Mouse (Mus musculus) midbrain, embryonic 13.5 days (tissue): ENCODE results near the gene Errfi1. TPM values are rescaled to one million over a fixed set of nuclear protein-coding genes. Genes with fewer than 3 reads are reported as not detected.

Experiments used
- ATAC-seq: fragments of 200-750 bp; cut with Nextera tagmentation; 2 replicates; pipeline ENCODE4 v1.8.0; 2017; ENCODE audit warnings: mild to moderate bottlenecking, moderate TSS enrichment, moderate library complexity
- H3K27ac ChIP-seq: fragments of 300-500 bp; sonication (generic); 2 replicates; pipeline ENCODE4 v1.5.1; 2015; ENCODE audit warnings: inconsistent platforms, mild to moderate bottlenecking, moderate library complexity
- H3K27me3 ChIP-seq: fragments of 300-500 bp; sonication (generic); 2 replicates; pipeline ENCODE4 v1.6.1; 2015; ENCODE audit warnings: mild to moderate bottlenecking, inconsistent platforms
- H3K36me3 ChIP-seq: fragments of 300-500 bp; sonication (generic); 2 replicates; pipeline ENCODE4 v1.6.1; 2015; ENCODE audit warnings: mild to moderate bottlenecking, inconsistent platforms
- H3K4me1 ChIP-seq: fragments of 300-500 bp; sonication (generic); replicated peaks from 2 replicates; pipeline ENCODE4 v1.6.1; 2015; ENCODE audit warnings: inconsistent platforms
- H3K4me2 ChIP-seq: fragments of 300-500 bp; sonication (generic); replicated peaks from 2 replicates; pipeline ENCODE4 v1.6.1; 2015; ENCODE audit warnings: moderate library complexity, mild to moderate bottlenecking, inconsistent platforms
- H3K4me3 ChIP-seq: fragments of 300-500 bp; sonication (generic); replicated peaks from 2 replicates; pipeline ENCODE4 v1.5.1; 2015; ENCODE audit warnings: mild to moderate bottlenecking, inconsistent platforms
- H3K9ac ChIP-seq: fragments of 300-500 bp; sonication (generic); replicated peaks from 2 replicates; pipeline ENCODE4 v1.6.1; 2015; ENCODE audit warnings: mild to moderate bottlenecking, inconsistent platforms
- H3K9me3 ChIP-seq: fragments of 300-500 bp; sonication (generic); 2 replicates; pipeline ENCODE4 v1.6.1; 2016; ENCODE audit warnings: mild to moderate bottlenecking, inconsistent platforms
- WGBS: fragments of 180-500 bp; shearing (Covaris S2); methylation state at CpG from one replicate; pipeline ENCODE4 v1.1.7; 2015; 5-methylcytosine and 5-hydroxymethylcytosine counted together
- polyA plus RNA-seq: library from polyadenylated mRNA; unstranded; fragments of >200 nt; fragmentation: Nextera tagmentation; extraction: Ambion mirVana; gene quantifications from 2 replicates; pipeline ENCODE4 v1.2.1, GENCODE M21; 2015

The Errfi1 gene
- polyA plus RNA-seq, 1 experiment from 2014 or later, result 20.1 TPM

GRCm38 (mm10) chr4:150889273-150889954, 35.7 kb downstream of the Errfi1 start:
- Histone ChIP-seq H3K4me2 (no peak overlapping the region), H3K9ac (no peak overlapping the region), H3K36me3 (no peaks in the 10 kb centered on the region), H3K27ac (no peak overlapping the region), H3K4me1 (no peaks in the 10 kb centered on the region), H3K9me3 (no peaks in the 10 kb centered on the region), H3K27me3 (no peaks in the 10 kb centered on the region), H3K4me3 (no peak overlapping the region)
- no peak for ATAC-seq
- 49% methylated on average over 20 of the region's 20 CpGs for WGBS

GRCm38 (mm10) chr4:150889955-150890315, 36.2 kb downstream of the Errfi1 start:
- Histone ChIP-seq H3K27me3 (no peaks in the 10 kb centered on the region), H3K27ac (no peak overlapping the region), H3K4me1 (no peaks in the 10 kb centered on the region), H3K36me3 (no peaks in the 10 kb centered on the region), H3K4me2 (no peak overlapping the region), H3K4me3 (no peak overlapping the region), H3K9me3 (no peaks in the 10 kb centered on the region), H3K9ac (no peak overlapping the region)
- ATAC-seq, result no peak
- 73% methylated on average over 13 of the region's 13 CpGs for WGBS

- Histone ChIP-seq H3K4me1 (no peaks in the 10 kb centered on the region), H3K36me3 (peaks cover 5% of the 10 kb centered on the region), H3K4me3 (no peak overlapping the region), H3K9ac (no peak overlapping the region), H3K27ac (no peak overlapping the region), H3K9me3 (no peaks in the 10 kb centered on the region), H3K4me2 (no peak overlapping the region), H3K27me3 (no peaks in the 10 kb centered on the region)
- ATAC-seq, result no peak
- WGBS, result 84% methylated on average over 5 of the region's 5 CpGs
These were observed 37.6 kb downstream of the Errfi1 start for GRCm38 (mm10) chr4:150891308-150891707.

- Histone ChIP-seq H3K4me3 (no peak overlapping the region), H3K36me3 (peaks cover 37% of the 10 kb centered on the region), H3K4me2 (no peak overlapping the region), H3K9ac (no peak overlapping the region), H3K9me3 (no peaks in the 10 kb centered on the region), H3K27me3 (no peaks in the 10 kb centered on the region), H3K27ac (no peak overlapping the region), H3K4me1 (0 out of 2 replicates have a peak, but pooled peaks cover 2% of the 10 kb centered on the region)
- ATAC-seq, result no peak
- 80% methylated on average over 8 of the region's 8 CpGs for WGBS
These were observed 41.2 kb downstream of the Errfi1 start for GRCm38 (mm10) chr4:150894718-150895501.

- H3K4me3 ChIP-seq, result no peak overlapping the region
- H3K9me3 ChIP-seq, result no peaks in the 10 kb centered on the region
- H3K36me3 ChIP-seq, result peaks cover 58% of the 10 kb centered on the region
- H3K4me1 ChIP-seq, result 0 out of 2 replicates have a peak, but pooled peaks cover 2% of the 10 kb centered on the region
- H3K27ac ChIP-seq, result no peak overlapping the region
- WGBS, result 94% methylated on average over 26 of the region's 26 CpGs
- no peaks in the 10 kb centered on the region for H3K27me3 ChIP-seq
- no peak overlapping the region for H3K4me2 ChIP-seq
- no peak overlapping the region for H3K9ac ChIP-seq
- no peak for ATAC-seq
These were observed 43.3 kb downstream of the Errfi1 start for GRCm38 (mm10) chr4:150896896-150897624.

GRCm38 (mm10) chr4:150898716-150899365, 45.1 kb downstream of the Errfi1 start:
- ATAC-seq, result 0 out of 2 replicates have a peak, but pooled peaks have one; percentile 15
- WGBS, result 57% methylated on average over 13 of the region's 13 CpGs
- Histone ChIP-seq H3K27ac (no peak overlapping the region), H3K4me3 (no peak overlapping the region), H3K9me3 (no peaks in the 10 kb centered on the region), H3K27me3 (no peaks in the 10 kb centered on the region), H3K36me3 (peaks cover 76% of the 10 kb centered on the region), H3K4me1 (0 out of 2 replicates have a peak, but pooled peaks cover 2% of the 10 kb centered on the region), H3K9ac (no peak overlapping the region), H3K4me2 (no peak overlapping the region)

GRCm38 (mm10) chr4:150900486-150900885, 46.8 kb downstream of the Errfi1 start:
- Histone ChIP-seq H3K4me1 (0 out of 2 replicates have a peak, but pooled peaks cover 2% of the 10 kb centered on the region), H3K4me2 (no peak overlapping the region), H3K4me3 (no peak overlapping the region), H3K9me3 (no peaks in the 10 kb centered on the region), H3K27ac (no peak overlapping the region), H3K27me3 (no peaks in the 10 kb centered on the region), H3K36me3 (peaks cover 88% of the 10 kb centered on the region), H3K9ac (no peak overlapping the region)
- ATAC-seq, result no peak
- WGBS, result 95% methylated on average over 13 of the region's 13 CpGs

GRCm38 (mm10) chr4:150901651-150902050, 47.9 kb downstream of the Errfi1 start:
- no peak for ATAC-seq
- H3K4me1 ChIP-seq, result 0 out of 2 replicates have a peak, but pooled peaks cover 2% of the 10 kb centered on the region
- no peaks in the 10 kb centered on the region for H3K9me3 ChIP-seq
- H3K27ac ChIP-seq, result no peak overlapping the region
- WGBS, result 67% methylated on average over 9 of the region's 9 CpGs
- no peaks in the 10 kb centered on the region for H3K27me3 ChIP-seq
- H3K36me3 ChIP-seq, result peaks cover 86% of the 10 kb centered on the region
- no peak overlapping the region for H3K9ac ChIP-seq
- no peak overlapping the region for H3K4me3 ChIP-seq
- no peak overlapping the region for H3K4me2 ChIP-seq

- no peak overlapping the region for H3K9ac ChIP-seq
- H3K27ac ChIP-seq, result no peak overlapping the region
- no peak for ATAC-seq
- no peak overlapping the region for H3K4me3 ChIP-seq
- peaks cover 86% of the 10 kb centered on the region for H3K36me3 ChIP-seq
- WGBS, result 93% methylated on average over 12 of the region's 12 CpGs
- no peaks in the 10 kb centered on the region for H3K27me3 ChIP-seq
- H3K4me2 ChIP-seq, result no peak overlapping the region
- no peaks in the 10 kb centered on the region for H3K9me3 ChIP-seq
- H3K4me1 ChIP-seq, result 0 out of 2 replicates have a peak, but pooled peaks cover 2% of the 10 kb centered on the region
These were observed 48.3 kb downstream of the Errfi1 start for GRCm38 (mm10) chr4:150902062-150902461.

GRCm38 (mm10) chr4:150903091-150903742, 49.5 kb downstream of the Errfi1 start:
- Histone ChIP-seq H3K4me1 (peaks cover 13% of the 10 kb centered on the region; the same call in 1 of the 2 replicates), H3K27ac (no peak overlapping the region), H3K27me3 (no peaks in the 10 kb centered on the region), H3K4me3 (no peak overlapping the region), H3K9me3 (no peaks in the 10 kb centered on the region), H3K36me3 (peaks cover 75% of the 10 kb centered on the region), H3K4me2 (no peak overlapping the region), H3K9ac (no peak overlapping the region)
- 96% methylated on average over 14 of the region's 14 CpGs for WGBS
- no peak for ATAC-seq

GRCm38 (mm10) chr4:150907099-150907498, 53.4 kb downstream of the Errfi1 start:
- WGBS, result 95% methylated on average over 8 of the region's 8 CpGs
- H3K36me3 ChIP-seq, result peaks cover 40% of the 10 kb centered on the region
- ATAC-seq, result no peak
- H3K4me2 ChIP-seq, result no peak overlapping the region
- no peaks in the 10 kb centered on the region for H3K27me3 ChIP-seq
- no peak overlapping the region for H3K27ac ChIP-seq
- H3K9me3 ChIP-seq, result no peaks in the 10 kb centered on the region
- H3K4me3 ChIP-seq, result no peak overlapping the region
- H3K4me1 ChIP-seq, result peaks cover 24% of the 10 kb centered on the region
- H3K9ac ChIP-seq, result no peak overlapping the region
